Mouse (Mus musculus): Measurements from ENCODE around the gene Khdc1a. TPM values are rescaled to one million over a fixed set of nuclear protein-coding genes. Genes with fewer than 3 reads are reported as not detected.

Gene Khdc1a
- polyA plus RNA-seq, 1 experiment from 2014 or later = not detected

- WGBS = 76% methylated on average over 6 of the region's 6 CpGs
- Histone ChIP-seq H3K4me2 (no peak overlapping the region), H3K9me3 (replicated peaks) (no peaks in the 10 kb centered on the region), H3K27me3 (replicated peaks) (no peaks in the 10 kb centered on the region), H3K27ac (ENCODE audit: poor library complexity, severe bottlenecking) (no peak overlapping the region), H3K4me1 (replicated peaks) (no peaks in the 10 kb centered on the region), H3K9ac (no peak overlapping the region), H3K4me3 (no peak overlapping the region), H3K36me3 (no peaks in the 10 kb centered on the region)
- no peak for ATAC-seq (ENCODE audit: insufficient number of reproducible peaks, low FRiP score)
Measured at GRCm38 (mm10) chr1:21391138-21391671, 41.8 kb downstream of the Khdc1a start.

Other genes with a start within 250 kb of the Khdc1a start
- 10.3 and 12.0 TPM in 2 replicates for gene Tmem14a, start 131.1 kb upstream of the Khdc1a start, polyA plus RNA-seq (2016; fragmentation: Nextera tagmentation; extraction: Ambion mirVana)
- 0.36 and 0.64 TPM in 2 replicates for gene Gsta3, start 109.1 kb upstream of the Khdc1a start, polyA plus RNA-seq (2016; fragmentation: Nextera tagmentation; extraction: Ambion mirVana)
- not detected in 2 replicates for gene Khdc1c, start 18.7 kb downstream of the Khdc1a start, polyA plus RNA-seq (2016; fragmentation: Nextera tagmentation; extraction: Ambion mirVana)
- 0.10 TPM in 1 of 2 replicates, not detected in the other for gene Khdc1b, start 33.9 kb downstream of the Khdc1a start, polyA plus RNA-seq (2016; fragmentation: Nextera tagmentation; extraction: Ambion mirVana)

Data from heart, embryonic 12.5 days (tissue).